Mouse (Mus musculus) spleen, postnatal 4 days (tissue): ENCODE measurements around the gene Tbc1d2.

Experiments used
- DNase-seq, 2 experiments: peaks; one replicate each; pipeline ENCODE4 v3.0.0; 2022; ENCODE audit warnings: low spot score in 2 of 2

The Tbc1d2 gene

DNA sequence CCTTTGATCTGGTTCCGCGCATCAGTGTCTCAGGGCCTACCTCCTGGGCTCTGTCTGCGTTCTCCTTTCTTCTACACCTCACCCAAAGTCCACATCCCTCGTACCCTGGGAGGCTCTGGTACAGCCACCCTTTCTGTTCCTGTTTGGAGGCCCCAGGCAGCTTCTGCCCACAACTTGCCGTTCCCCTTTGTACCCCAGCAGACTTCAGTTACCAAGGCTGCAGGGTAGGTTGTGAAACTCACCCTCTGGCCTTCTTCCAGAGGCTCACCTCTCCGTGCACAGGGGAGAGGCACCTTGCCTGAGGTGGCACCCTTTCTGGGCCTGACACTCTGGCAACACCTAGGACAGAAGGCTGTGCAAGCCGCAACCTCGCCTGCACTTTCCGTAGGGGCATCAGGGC, 94.2 kb downstream of the Tbc1d2 start:
- DNase-seq, result no peak
